Mouse (Mus musculus) forebrain, embryonic 16.5 days (tissue): ENCODE results near the gene Homez. TPM values are rescaled to one million over a fixed set of nuclear protein-coding genes. Genes with fewer than 3 reads are reported as not detected.

Experiments used
- ATAC-seq: fragments of 200-750 bp; cut with Nextera tagmentation; 2 replicates; pipeline ENCODE4 v1.8.0; 2017; ENCODE audit warnings: mild to moderate bottlenecking, moderate library complexity
- H3K27ac ChIP-seq: fragments of 300-500 bp; sonication (generic); 2 replicates; pipeline ENCODE4 v1.5.1; 2014; ENCODE audit warnings: low read length, control low read depth
- H3K27me3 ChIP-seq: fragments of 300-500 bp; sonication (generic); replicated peaks from 2 replicates; pipeline ENCODE4 v1.6.1; 2014; ENCODE audit warnings: low read length; ENCODE audit not compliant: control insufficient read depth, insufficient read depth
- H3K36me3 ChIP-seq: fragments of 300-500 bp; sonication (generic); 2 replicates; pipeline ENCODE4 v1.6.1; 2014; ENCODE audit not compliant: control insufficient read depth, insufficient read depth
- H3K4me1 ChIP-seq: fragments of 300-500 bp; sonication (generic); replicated peaks from 2 replicates; pipeline ENCODE4 v1.6.1; 2014; ENCODE audit warnings: low read length; ENCODE audit not compliant: control insufficient read depth, insufficient read depth
- H3K4me2 ChIP-seq: fragments of 300-500 bp; sonication (generic); 2 replicates; pipeline ENCODE4 v1.6.1; 2014; ENCODE audit warnings: mild to moderate bottlenecking, low read length, control low read depth
- H3K4me3 ChIP-seq: fragments of 300-500 bp; sonication (generic); replicated peaks from 2 replicates; pipeline ENCODE4 v1.5.1; 2014; ENCODE audit warnings: mild to moderate bottlenecking, low read length, control low read depth
- H3K9ac ChIP-seq: fragments of 300-500 bp; sonication (generic); replicated peaks from 2 replicates; pipeline ENCODE4 v1.6.1; 2014; ENCODE audit warnings: low read depth, low read length, control low read depth
- H3K9me3 ChIP-seq: fragments of 300-500 bp; sonication (generic); 2 replicates; pipeline ENCODE4 v1.6.1; 2016; ENCODE audit warnings: low read length; ENCODE audit not compliant: control insufficient read depth
- WGBS: fragments of 180-500 bp; shearing (Covaris S2); extraction: QIAGEN DNeasy Blood & Tissue Kit; methylation state at CpG from one replicate; pipeline ENCODE4 v1.1.7; 2014; 5-methylcytosine and 5-hydroxymethylcytosine counted together
- polyA plus RNA-seq: library from polyadenylated mRNA; unstranded; fragments of >200 nt; fragmentation: Nextera tagmentation; extraction: Ambion mirVana; gene quantifications from 2 replicates; pipeline ENCODE4 v1.2.1, GENCODE M21; 2015

Gene Homez
- polyA plus RNA-seq, 1 experiment from 2014 or later, result 12.1 TPM

DNA sequence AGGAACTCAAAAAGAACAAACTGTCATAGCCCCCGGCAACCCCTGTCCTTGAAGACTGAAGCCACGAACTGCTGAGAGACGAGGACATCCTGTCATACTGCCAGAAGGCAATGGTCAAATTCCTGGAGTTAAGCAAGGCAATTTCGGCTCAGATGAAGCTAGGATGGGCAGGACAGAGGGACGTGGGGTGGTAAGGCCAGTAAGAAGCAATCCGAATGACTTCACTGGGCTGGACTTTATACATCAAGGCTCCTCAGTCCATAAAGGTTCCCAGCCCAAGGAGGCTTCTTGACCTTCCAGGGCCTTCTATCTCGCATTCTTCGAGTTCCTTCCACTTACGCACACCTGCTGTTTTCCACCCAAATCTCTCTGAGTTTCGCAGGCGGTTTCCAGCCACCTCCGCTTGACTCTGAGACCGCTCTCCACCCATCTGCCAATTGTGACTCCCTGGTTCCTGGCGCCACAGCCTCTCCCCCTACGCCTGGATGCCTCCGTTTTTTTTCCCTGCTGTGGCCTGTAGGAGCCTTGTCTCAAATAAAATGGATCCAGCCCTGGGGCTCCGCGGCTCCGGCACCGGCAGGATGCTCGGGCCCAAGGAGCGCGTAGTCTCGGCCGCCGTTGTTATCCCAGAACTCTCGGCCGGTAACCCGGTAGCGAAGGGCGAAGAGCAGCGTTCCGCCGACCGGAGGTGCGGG is 5.2 kb upstream of the Homez start:
- H3K9me3 ChIP-seq, result no peaks in the 10 kb centered on the region
- WGBS, result 2% methylated on average over 36 of the region's 36 CpGs
- peaks cover 13% of the 10 kb centered on the region for H3K4me1 ChIP-seq
- H3K4me2 ChIP-seq, result peak overlapping the region; percentile 98
- H3K4me3 ChIP-seq, result peak overlapping the region; percentile 64
- H3K27ac ChIP-seq, result peak overlapping the region; percentile 94
- peak overlapping the region; percentile 85 for H3K9ac ChIP-seq
- no peaks in the 10 kb centered on the region for H3K27me3 ChIP-seq
- H3K36me3 ChIP-seq, result no peaks in the 10 kb centered on the region
- peak; percentile 62 for ATAC-seq

DNA sequence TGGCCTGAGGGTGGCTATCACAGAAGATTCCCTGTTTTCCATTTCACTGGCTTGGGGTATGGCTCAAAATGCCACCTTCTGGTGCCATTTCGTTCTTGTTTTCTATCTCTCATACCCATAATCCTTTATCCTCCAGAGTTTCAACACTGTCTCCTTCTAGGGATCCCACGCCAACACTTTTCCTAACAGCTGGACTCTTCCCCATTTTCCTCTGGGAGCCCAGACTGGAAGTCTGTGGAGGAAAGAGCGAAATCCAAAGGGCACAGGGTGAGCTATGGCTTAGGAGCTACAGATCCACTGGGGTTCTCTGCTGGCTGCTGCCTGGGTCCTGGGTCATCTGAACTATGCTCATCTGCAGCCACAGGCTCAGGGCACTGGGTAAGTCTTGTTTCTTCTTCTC is 3.4 kb upstream of the Homez start:
- no peak overlapping the region for H3K4me2 ChIP-seq
- H3K27ac ChIP-seq, result no peak overlapping the region
- no peak overlapping the region for H3K9ac ChIP-seq
- no peak overlapping the region for H3K4me3 ChIP-seq
- ATAC-seq, result no peak
- peaks cover 13% of the 10 kb centered on the region for H3K4me1 ChIP-seq
- H3K36me3 ChIP-seq, result no peaks in the 10 kb centered on the region
- no peaks in the 10 kb centered on the region for H3K9me3 ChIP-seq
- 90% methylated on average over 3 of the region's 3 CpGs for WGBS
- no peaks in the 10 kb centered on the region for H3K27me3 ChIP-seq

DNA sequence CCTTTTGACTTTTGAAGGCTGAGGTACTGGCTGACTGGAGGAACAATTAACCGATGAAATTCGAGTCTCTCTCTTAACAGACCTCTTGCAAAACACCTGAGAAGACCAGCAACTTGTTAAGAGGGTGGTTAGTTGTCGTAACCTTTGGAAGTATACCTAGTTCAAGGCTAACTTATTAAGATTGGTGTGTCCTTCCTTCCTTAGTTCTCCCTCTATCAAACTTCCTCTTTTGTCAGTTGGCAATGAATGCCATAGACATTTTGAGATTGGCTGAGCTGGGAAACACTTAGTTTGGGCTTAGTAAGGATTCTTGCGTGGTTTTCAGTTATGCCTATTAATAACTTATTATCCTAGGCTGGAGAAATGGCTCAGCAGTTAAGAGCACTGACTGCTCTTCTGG is 2.7 kb downstream of the Homez start:
- Histone ChIP-seq H3K27ac (no peak overlapping the region), H3K9me3 (no peaks in the 10 kb centered on the region), H3K9ac (no peak overlapping the region), H3K4me1 (peaks cover 8% of the 10 kb centered on the region), H3K4me3 (no peak overlapping the region), H3K36me3 (no peaks in the 10 kb centered on the region), H3K4me2 (no peak overlapping the region), H3K27me3 (no peaks in the 10 kb centered on the region)
- ATAC-seq, result no peak
- 88% methylated on average over 4 of the region's 4 CpGs for WGBS

GRCm38 (mm10) chr14:54866936-54867335 is 3.8 kb downstream of the Homez start:
- H3K27ac ChIP-seq, result no peak overlapping the region
- H3K27me3 ChIP-seq, result no peaks in the 10 kb centered on the region
- H3K4me2 ChIP-seq, result no peak overlapping the region
- H3K9ac ChIP-seq, result no peak overlapping the region
- H3K4me1 ChIP-seq, result peaks cover 8% of the 10 kb centered on the region
- 55% methylated on average over 5 of the region's 5 CpGs for WGBS
- no peaks in the 10 kb centered on the region for H3K9me3 ChIP-seq
- no peaks in the 10 kb centered on the region for H3K36me3 ChIP-seq
- H3K4me3 ChIP-seq, result no peak overlapping the region
- no peak for ATAC-seq

- Histone ChIP-seq H3K4me3 (no peak overlapping the region), H3K9ac (no peak overlapping the region), H3K27me3 (no peaks in the 10 kb centered on the region), H3K27ac (no peak overlapping the region), H3K4me2 (no peak overlapping the region), H3K9me3 (no peaks in the 10 kb centered on the region), H3K4me1 (peaks cover 8% of the 10 kb centered on the region), H3K36me3 (no peaks in the 10 kb centered on the region)
- WGBS, result 55% methylated on average over 3 of the region's 3 CpGs
- ATAC-seq, result no peak
These were observed 4.5 kb downstream of the Homez start for GRCm38 (mm10) chr14:54866268-54866667.

GRCm38 (mm10) chr14:54865626-54866025 is 5.1 kb downstream of the Homez start:
- Histone ChIP-seq H3K36me3 (no peaks in the 10 kb centered on the region), H3K4me2 (no peak overlapping the region), H3K9me3 (no peaks in the 10 kb centered on the region), H3K27me3 (no peaks in the 10 kb centered on the region), H3K9ac (no peak overlapping the region), H3K4me1 (peaks cover 8% of the 10 kb centered on the region), H3K4me3 (no peak overlapping the region), H3K27ac (no peak overlapping the region)
- no peak for ATAC-seq
- 79% methylated on average over 5 of the region's 5 CpGs for WGBS

GRCm38 (mm10) chr14:54864313-54865036 is 6.3 kb downstream of the Homez start:
- Histone ChIP-seq H3K4me1 (peaks cover 8% of the 10 kb centered on the region), H3K9me3 (no peaks in the 10 kb centered on the region), H3K9ac (peak overlapping the region; percentile 98), H3K27me3 (no peaks in the 10 kb centered on the region), H3K27ac (peak overlapping the region; percentile 67), H3K36me3 (no peaks in the 10 kb centered on the region), H3K4me3 (peak overlapping the region; percentile 99), H3K4me2 (peak overlapping the region; percentile 92)
- WGBS, result 15% methylated on average over 21 of the region's 21 CpGs
- ATAC-seq, result peak; percentile 32

DNA sequence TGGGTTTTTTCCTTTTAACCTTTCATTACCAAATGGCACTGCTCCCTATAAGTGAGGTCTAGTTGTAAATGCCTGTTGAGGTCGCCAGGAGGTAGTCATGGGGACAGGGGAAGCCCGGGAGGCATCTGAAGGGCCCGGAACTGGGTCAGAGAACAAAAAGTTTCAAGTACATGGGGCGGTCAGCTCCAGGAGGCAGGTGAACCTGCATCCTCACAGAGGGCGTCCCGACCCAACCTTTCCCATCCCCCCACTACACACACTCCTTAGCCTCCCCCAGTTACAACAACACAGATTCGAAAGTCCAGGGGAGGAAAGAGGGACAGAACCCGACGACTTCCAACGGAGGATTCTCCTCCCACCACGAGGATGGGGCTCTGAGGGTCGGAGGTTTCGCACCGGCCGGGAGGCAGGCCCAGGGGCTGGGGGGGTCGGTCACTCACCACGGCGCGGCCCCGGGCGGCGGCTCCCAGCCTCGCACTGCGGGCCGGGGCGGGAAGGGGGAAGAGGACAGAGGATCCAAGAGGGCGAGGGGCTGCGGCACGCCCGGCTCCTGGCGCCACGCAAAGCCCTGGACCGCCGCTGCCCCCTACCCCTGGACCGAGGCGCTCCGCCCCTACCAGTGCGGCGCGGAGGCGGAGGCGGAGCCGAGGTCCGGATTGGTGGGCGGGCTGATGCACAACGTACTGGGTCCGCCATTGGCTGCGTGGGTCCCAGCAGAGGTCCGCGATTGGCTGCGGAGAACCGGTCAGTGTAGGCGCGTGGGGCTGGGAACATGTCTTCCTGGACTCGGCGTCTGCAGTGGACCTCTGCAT is 7.1 kb downstream of the Homez start:
- WGBS, result under 1% methylated on average over 47 of the region's 56 CpGs
- peak; percentile 100 for ATAC-seq

DNA sequence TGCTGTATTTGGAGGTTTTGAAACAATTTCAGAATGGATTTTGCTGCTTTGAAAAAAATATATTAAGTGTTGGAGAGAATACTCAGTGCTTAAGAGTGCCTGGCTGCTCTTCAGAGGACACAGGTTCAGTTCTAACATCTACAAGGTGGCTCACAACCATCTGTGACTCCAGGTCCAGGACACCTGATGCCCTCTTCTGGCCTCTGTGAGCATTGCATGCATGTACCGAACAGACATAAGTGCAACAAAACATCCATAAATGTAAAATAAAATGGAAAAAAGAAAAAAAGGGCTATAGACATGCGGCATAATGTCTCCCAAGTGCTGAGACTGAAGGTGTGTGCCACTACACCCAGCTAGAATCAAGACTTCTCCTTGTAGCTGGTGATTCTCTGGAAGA is 10.2 kb downstream of the Homez start:
- H3K27ac ChIP-seq, result no peak overlapping the region
- 41% methylated on average over 2 of the region's 2 CpGs for WGBS
- H3K9me3 ChIP-seq, result no peaks in the 10 kb centered on the region
- H3K36me3 ChIP-seq, result no peaks in the 10 kb centered on the region; the same call in 1 of the 2 replicates
- H3K9ac ChIP-seq, result no peak overlapping the region
- no peak for ATAC-seq
- H3K4me3 ChIP-seq, result no peak overlapping the region
- no peak overlapping the region for H3K4me2 ChIP-seq
- H3K27me3 ChIP-seq, result no peaks in the 10 kb centered on the region
- peaks cover 8% of the 10 kb centered on the region for H3K4me1 ChIP-seq

More for the DNA sequence above, 7.1 kb downstream of the Homez start:
- peaks cover 8% of the 10 kb centered on the region for H3K4me1 ChIP-seq
- H3K4me2 ChIP-seq, result peak overlapping the region; percentile 92
- H3K4me3 ChIP-seq, result peak overlapping the region; percentile 99
- peak overlapping the region; percentile 98 for H3K9ac ChIP-seq
- H3K27me3 ChIP-seq, result no peaks in the 10 kb centered on the region
- H3K9me3 ChIP-seq, result no peaks in the 10 kb centered on the region
- no peaks in the 10 kb centered on the region for H3K36me3 ChIP-seq
- peak overlapping the region; percentile 67 for H3K27ac ChIP-seq
